Comparison of ENCODE assay signal across 20 mouse cellular contexts in the genomic region with DNA sequence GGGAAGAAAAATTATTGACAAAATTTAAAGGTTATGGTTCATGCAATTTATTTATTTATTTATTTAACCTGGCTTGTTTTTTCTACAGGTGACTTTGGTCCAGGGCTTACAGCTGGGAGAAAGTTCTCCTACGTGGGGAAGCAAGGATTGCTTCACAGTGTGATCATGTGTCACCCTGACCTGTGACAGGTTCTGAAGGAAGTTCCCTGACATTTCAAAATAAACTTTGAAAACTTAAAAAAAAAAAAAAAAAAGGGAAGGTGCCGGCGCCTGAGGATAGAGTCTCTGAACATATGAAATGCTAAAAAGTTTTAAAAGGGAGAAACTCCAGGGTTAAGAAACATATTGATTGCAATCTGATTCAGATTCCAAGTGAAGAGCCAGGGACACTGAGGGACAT. TPM values are rescaled to one million over a fixed set of nuclear protein-coding genes. Genes with fewer than 3 reads are reported as not detected.
"Had no signal": no experiment of that assay in that cellular context is flagged by ENCODE, and none has a peak within 500 bp of the region (broad histone marks: within the 10 kb centered on the region; RNA-seq: fewer than 3 reads in every experiment).

No protein-coding gene starts in this region.

- H3K27ac ChIP-seq: liver, embryonic 15.5 days; midbrain, embryonic 10.5 days; midbrain, embryonic 12.5 days; neural tube, embryonic 13.5 days; neural tube, embryonic 15.5 days; stomach, embryonic 15.5 days; stomach, postnatal 0 days had no signal

- H3K4me1 ChIP-seq: midbrain, embryonic 10.5 days; midbrain, embryonic 12.5 days; neural tube, embryonic 13.5 days; neural tube, embryonic 15.5 days had no signal

- H3K9ac ChIP-seq: liver, embryonic 15.5 days; liver, postnatal 0 days; lung, embryonic 14.5 days; midbrain, embryonic 12.5 days; neural tube, embryonic 13.5 days; neural tube, embryonic 15.5 days; stomach, embryonic 15.5 days had no signal

- ATAC-seq: liver, postnatal 0 days; midbrain, embryonic 16.5 days had no signal

- DNase-seq: liver, postnatal 0 days; lung, embryonic 14.5 days; lung, postnatal 10 days; lung, postnatal 4 days; midbrain, embryonic 14.5 days; right cerebral cortex, postnatal 14 days; thymus, adult 2 months; thymus, postnatal 25 days; thymus, postnatal 4 days had no signal

- H3K27me3 ChIP-seq: liver, embryonic 15.5 days; midbrain, embryonic 12.5 days; neural tube, embryonic 13.5 days; neural tube, embryonic 15.5 days; stomach, embryonic 15.5 days had no signal

- H3K36me3 ChIP-seq: liver, embryonic 15.5 days; midbrain, embryonic 10.5 days; midbrain, embryonic 12.5 days; neural tube, embryonic 13.5 days; neural tube, embryonic 15.5 days; stomach, embryonic 15.5 days had no signal

- H3K4me3 ChIP-seq: liver, embryonic 15.5 days; midbrain, embryonic 10.5 days; midbrain, embryonic 12.5 days; myocyte; neural tube, embryonic 13.5 days; neural tube, embryonic 15.5 days; stomach, embryonic 15.5 days had no signal

RNA-seq across cellular contexts. Expression of gene Hcar1, which starts 6.5 kb away (rescaled TPM):
- total RNA-seq: megakaryocyte-erythroid progenitor cell, adult 5-6 weeks had no signal
- polyA plus RNA-seq: midbrain, embryonic 10.5 days; myocyte; neural tube, embryonic 11.5 days had no signal

RNA-seq across cellular contexts. Expression of gene Hcar2, which starts 21.1 kb away (rescaled TPM):
- total RNA-seq: megakaryocyte-erythroid progenitor cell, adult 5-6 weeks had no signal
- polyA plus RNA-seq: lung, embryonic 14.5 days; midbrain, embryonic 10.5 days; midbrain, embryonic 12.5 days; midbrain, embryonic 16.5 days; myocyte; neural tube, embryonic 13.5 days had no signal

RNA-seq across cellular contexts. Expression of gene Gm43518, which starts 40.9 kb away (rescaled TPM):
- total RNA-seq: megakaryocyte-erythroid progenitor cell, adult 5-6 weeks had no signal
- polyA plus RNA-seq: myocyte; neural tube, embryonic 11.5 days had no signal
